Mouse (Mus musculus) embryonic stem cell, embryonic (primary cell): ENCODE measurements at regions not wholly inside any gene's neighbourhood (a gene's known extent, or its start where the extent isn't known, plus 50 kb on each side); places are given as distances from the start of the nearest gene placed in this dataset.

Source experiments
- CTCF ChIA-PET, 4 experiments: fragments of 300-600 bp in 2 of 4; fragments of 350-600 bp in 2 of 4; sonication (Branson Sonifier 250); formaldehyde crosslinking; loops; one replicate each; lab custom pipeline; 2022; ENCODE audit warnings: inconsistent platforms in 2 of 4; lab: Charles Lee
- POLR2A ChIA-PET, 4 experiments: fragments of 300-600 bp in 2 of 4; fragments of 350-600 bp in 2 of 4; sonication (Branson Sonifier 250); formaldehyde crosslinking; loops; one replicate each; lab custom pipeline; 2022; ENCODE audit warnings: antibody characterized with exemption in 4 of 4, inconsistent platforms in 1 of 4; lab: Charles Lee

- POLR2A ChIA-PET = interaction anchor here in 1 of 4 experiments (0.7 kb wide), 1 partner anchor 104 kb away, joined by 4 read pairs; no protein-coding TSS in a partner anchor
Measured at GRCm38 (mm10) chr3:114463267-114463666, 432.9 kb downstream of the Col11a1 start.

GRCm38 (mm10) chr3:114463714-114464545 is 433.6 kb downstream of the Col11a1 start:
- ChIA-PET POLR2A (interaction anchor here in 1 of 4 experiments (0.7 kb wide), 1 partner anchor 103 kb away, joined by 4 read pairs; no protein-coding TSS in a partner anchor), CTCF (no interaction called here)

More at GRCm38 (mm10) chr3:114463267-114463666, 432.9 kb downstream of the Col11a1 start:
- CTCF ChIA-PET = no interaction called here

GRCm38 (mm10) chr3:114464546-114464888 is 434.2 kb downstream of the Col11a1 start:
- POLR2A ChIA-PET = no interaction called here

GRCm38 (mm10) chr3:114483904-114484303 is 420.0 kb upstream of the Olfm3 start:
- POLR2A ChIA-PET = no interaction called here

More at GRCm38 (mm10) chr3:114464546-114464888, 434.2 kb downstream of the Col11a1 start:
- CTCF ChIA-PET = no interaction called here

GRCm38 (mm10) chr3:114507690-114508332 is 396.1 kb upstream of the Olfm3 start:
- CTCF ChIA-PET = no interaction called here
- POLR2A ChIA-PET = no interaction called here

More at GRCm38 (mm10) chr3:114483904-114484303, 420.0 kb upstream of the Olfm3 start:
- CTCF ChIA-PET = no interaction called here

GRCm38 (mm10) chr3:114515233-114515632 is 388.6 kb upstream of the Olfm3 start:
- POLR2A ChIA-PET = no interaction called here
- CTCF ChIA-PET = no interaction called here

GRCm38 (mm10) chr3:114544353-114544752 is 359.5 kb upstream of the Olfm3 start:
- ChIA-PET POLR2A (no interaction called here), CTCF (no interaction called here)

- POLR2A ChIA-PET = no interaction called here
- CTCF ChIA-PET = no interaction called here
Measured at GRCm38 (mm10) chr3:114547218-114547617, 356.7 kb upstream of the Olfm3 start.

- CTCF ChIA-PET = no interaction called here
- POLR2A ChIA-PET = no interaction called here
Measured at GRCm38 (mm10) chr3:114570978-114571377, 332.9 kb upstream of the Olfm3 start.
